Mouse (Mus musculus) embryonic facial prominence, embryonic 12.5 days (tissue): ENCODE data around the gene Traf3. TPM values are rescaled to one million over a fixed set of nuclear protein-coding genes. Genes with fewer than 3 reads are reported as not detected.

Experiments used
- ATAC-seq: fragments of 200-750 bp; cut with Nextera tagmentation; 2 replicates; pipeline ENCODE4 v1.8.0; 2017; ENCODE audit not compliant: insufficient number of reproducible peaks, insufficient read depth, low FRiP score, low TSS enrichment
- H3K27ac ChIP-seq: fragments of 300-500 bp; sonication (generic); 2 replicates; pipeline ENCODE4 v1.5.1; 2016; ENCODE audit warnings: mild to moderate bottlenecking
- H3K27me3 ChIP-seq: fragments of 300-500 bp; sonication (generic); 2 replicates; pipeline ENCODE4 v1.6.1; 2016; ENCODE audit warnings: mild to moderate bottlenecking, moderate library complexity
- H3K36me3 ChIP-seq: fragments of 300-500 bp; sonication (generic); 2 replicates; pipeline ENCODE4 v1.6.1; 2016; ENCODE audit warnings: mild to moderate bottlenecking
- H3K4me1 ChIP-seq: fragments of 300-500 bp; sonication (generic); 2 replicates; pipeline ENCODE4 v1.6.1; 2016
- H3K4me2 ChIP-seq: fragments of 300-500 bp; sonication (generic); replicated peaks from 2 replicates; pipeline ENCODE4 v1.6.1; 2016; ENCODE audit warnings: mild to moderate bottlenecking, moderate library complexity
- H3K4me3 ChIP-seq: fragments of 300-500 bp; sonication (generic); 2 replicates; pipeline ENCODE4 v1.5.1; 2016; ENCODE audit warnings: mild to moderate bottlenecking
- H3K9ac ChIP-seq: fragments of 300-500 bp; sonication (generic); 2 replicates; pipeline ENCODE4 v1.6.1; 2016; ENCODE audit warnings: mild to moderate bottlenecking, moderate library complexity
- H3K9me3 ChIP-seq: fragments of 300-500 bp; sonication (generic); 2 replicates; pipeline ENCODE4 v1.6.1; 2016; ENCODE audit warnings: mild to moderate bottlenecking, moderate library complexity
- WGBS: fragments of 180-500 bp; shearing (Covaris S2); methylation state at CpG from one replicate; pipeline ENCODE4 v1.1.7; 2016; 5-methylcytosine and 5-hydroxymethylcytosine counted together
- polyA plus RNA-seq: library from polyadenylated mRNA; unstranded; fragments of >200 nt; fragmentation: Nextera tagmentation; extraction: Ambion mirVana; gene quantifications from 2 replicates; pipeline ENCODE4 v1.2.1, GENCODE M21; 2016

The Traf3 gene
- polyA plus RNA-seq, 1 experiment from 2014 or later, result 15.8 TPM

GRCm38 (mm10) chr12:111241916-111242315 lies 75.7 kb downstream of the Traf3 start:
- H3K4me3 ChIP-seq, result no peak overlapping the region
- H3K27ac ChIP-seq, result no peak overlapping the region
- no peaks in the 10 kb centered on the region for H3K9me3 ChIP-seq
- ATAC-seq, result no peak
- H3K27me3 ChIP-seq, result no peaks in the 10 kb centered on the region
- peaks cover 50% of the 10 kb centered on the region for H3K36me3 ChIP-seq
- 96% methylated on average over 6 of the region's 6 CpGs for WGBS
- H3K9ac ChIP-seq, result no peak overlapping the region
- no peaks in the 10 kb centered on the region for H3K4me1 ChIP-seq
- H3K4me2 ChIP-seq, result no peak overlapping the region

- Histone ChIP-seq H3K9ac (no peak overlapping the region), H3K4me1 (no peaks in the 10 kb centered on the region), H3K27me3 (no peaks in the 10 kb centered on the region), H3K9me3 (no peaks in the 10 kb centered on the region), H3K36me3 (peaks cover 52% of the 10 kb centered on the region), H3K4me2 (no peak overlapping the region), H3K27ac (no peak overlapping the region), H3K4me3 (no peak overlapping the region)
- WGBS, result 91% methylated on average over 5 of the region's 5 CpGs
- ATAC-seq, result no peak
These were observed 76.2 kb downstream of the Traf3 start for GRCm38 (mm10) chr12:111242346-111242745.

- Histone ChIP-seq H3K4me3 (no peak overlapping the region), H3K9ac (no peak overlapping the region), H3K9me3 (no peaks in the 10 kb centered on the region), H3K4me2 (no peak overlapping the region), H3K27ac (no peak overlapping the region), H3K27me3 (no peaks in the 10 kb centered on the region), H3K36me3 (peaks cover 54% of the 10 kb centered on the region), H3K4me1 (no peaks in the 10 kb centered on the region)
- WGBS, result 93% methylated on average over 12 of the region's 12 CpGs
- ATAC-seq, result no peak
These were observed 77.6 kb downstream of the Traf3 start for GRCm38 (mm10) chr12:111243733-111244132.

GRCm38 (mm10) chr12:111245070-111245469 lies 78.9 kb downstream of the Traf3 start:
- ATAC-seq, result no peak
- WGBS, result 83% methylated on average over 6 of the region's 6 CpGs
- Histone ChIP-seq H3K4me3 (no peak overlapping the region), H3K9me3 (no peaks in the 10 kb centered on the region), H3K36me3 (peaks cover 60% of the 10 kb centered on the region), H3K4me1 (no peaks in the 10 kb centered on the region), H3K27me3 (no peaks in the 10 kb centered on the region), H3K4me2 (no peak overlapping the region), H3K9ac (no peak overlapping the region), H3K27ac (no peak overlapping the region)

GRCm38 (mm10) chr12:111246808-111247464 lies 80.8 kb downstream of the Traf3 start:
- H3K4me3 ChIP-seq, result no peak overlapping the region
- H3K4me2 ChIP-seq, result no peak overlapping the region
- no peak overlapping the region for H3K27ac ChIP-seq
- no peaks in the 10 kb centered on the region for H3K4me1 ChIP-seq
- H3K36me3 ChIP-seq, result peaks cover 63% of the 10 kb centered on the region
- no peak overlapping the region for H3K9ac ChIP-seq
- 93% methylated on average over 9 of the region's 9 CpGs for WGBS
- no peak for ATAC-seq
- no peaks in the 10 kb centered on the region for H3K9me3 ChIP-seq
- no peaks in the 10 kb centered on the region for H3K27me3 ChIP-seq

GRCm38 (mm10) chr12:111249095-111249494 lies 82.9 kb downstream of the Traf3 start:
- Histone ChIP-seq H3K36me3 (peaks cover 51% of the 10 kb centered on the region), H3K27me3 (no peaks in the 10 kb centered on the region), H3K9ac (no peak overlapping the region), H3K4me1 (no peaks in the 10 kb centered on the region), H3K27ac (no peak overlapping the region), H3K4me2 (no peak overlapping the region), H3K4me3 (no peak overlapping the region), H3K9me3 (no peaks in the 10 kb centered on the region)
- no peak for ATAC-seq
- WGBS, result 47% methylated on average over 3 of the region's 3 CpGs

- ATAC-seq, result no peak
- Histone ChIP-seq H3K9ac (no peak overlapping the region), H3K4me3 (no peak overlapping the region), H3K36me3 (peaks cover 48% of the 10 kb centered on the region), H3K4me2 (no peak overlapping the region), H3K9me3 (no peaks in the 10 kb centered on the region), H3K27ac (no peak overlapping the region), H3K4me1 (no peaks in the 10 kb centered on the region), H3K27me3 (no peaks in the 10 kb centered on the region)
- WGBS, result 79% methylated on average over 8 of the region's 8 CpGs
These were observed 83.9 kb downstream of the Traf3 start for GRCm38 (mm10) chr12:111250116-111250515.

GRCm38 (mm10) chr12:111251227-111251626 lies 85.1 kb downstream of the Traf3 start:
- Histone ChIP-seq H3K4me1 (no peaks in the 10 kb centered on the region), H3K9me3 (no peaks in the 10 kb centered on the region), H3K4me2 (no peak overlapping the region), H3K9ac (no peak overlapping the region), H3K4me3 (no peak overlapping the region), H3K36me3 (peaks cover 50% of the 10 kb centered on the region), H3K27ac (no peak overlapping the region), H3K27me3 (no peaks in the 10 kb centered on the region)
- ATAC-seq, result no peak
- WGBS, result 62% methylated on average over 9 of the region's 9 CpGs

GRCm38 (mm10) chr12:111263650-111264049 lies 97.5 kb downstream of the Traf3 start:
- Histone ChIP-seq H3K4me3 (no peak overlapping the region), H3K27ac (no peak overlapping the region), H3K9ac (no peak overlapping the region), H3K4me2 (no peak overlapping the region), H3K36me3 (peaks cover 32% of the 10 kb centered on the region), H3K4me1 (no peaks in the 10 kb centered on the region), H3K27me3 (no peaks in the 10 kb centered on the region), H3K9me3 (no peaks in the 10 kb centered on the region)
- WGBS, result 94% methylated on average over 16 of the region's 16 CpGs
- no peak for ATAC-seq

- Histone ChIP-seq H3K4me1 (no peaks in the 10 kb centered on the region), H3K4me2 (no peak overlapping the region), H3K4me3 (no peak overlapping the region), H3K27me3 (peaks cover 9% of the 10 kb centered on the region), H3K9ac (no peak overlapping the region), H3K27ac (no peak overlapping the region), H3K9me3 (no peaks in the 10 kb centered on the region), H3K36me3 (peaks cover 25% of the 10 kb centered on the region)
- WGBS, result 63% methylated on average over 5 of the region's 5 CpGs
- no peak for ATAC-seq
These were observed 99.0 kb downstream of the Traf3 start for GRCm38 (mm10) chr12:111265212-111265611.

- H3K9ac ChIP-seq, result no peak overlapping the region
- no peak overlapping the region for H3K4me2 ChIP-seq
- no peaks in the 10 kb centered on the region for H3K4me1 ChIP-seq
- H3K9me3 ChIP-seq, result no peaks in the 10 kb centered on the region
- no peak overlapping the region for H3K27ac ChIP-seq
- WGBS, result 86% methylated on average over 12 of the region's 12 CpGs
- no peak overlapping the region for H3K4me3 ChIP-seq
- ATAC-seq, result no peak
- peaks cover 13% of the 10 kb centered on the region for H3K36me3 ChIP-seq
- H3K27me3 ChIP-seq, result peaks cover 23% of the 10 kb centered on the region
These were observed 100.4 kb downstream of the Traf3 start for GRCm38 (mm10) chr12:111266592-111266991.

- Histone ChIP-seq H3K27me3 (peaks cover 35% of the 10 kb centered on the region), H3K9me3 (no peaks in the 10 kb centered on the region), H3K36me3 (peaks cover 8% of the 10 kb centered on the region), H3K4me2 (no peak overlapping the region), H3K4me1 (no peaks in the 10 kb centered on the region), H3K9ac (no peak overlapping the region), H3K27ac (no peak overlapping the region), H3K4me3 (no peak overlapping the region)
- WGBS, result 62% methylated on average over 4 of the region's 4 CpGs
- ATAC-seq, result no peak
These were observed 101.6 kb downstream of the Traf3 start for GRCm38 (mm10) chr12:111267673-111268325.
